Mouse (Mus musculus) right cerebral cortex, postnatal 25 days (tissue): ENCODE results near the gene Slc17a7.
A peak's percentile ranks its signal among the peaks of the same experiment; 100 is the strongest.

Experiments
- DNase-seq: peaks from one replicate; pipeline ENCODE4 v3.0.0; 2022

The Slc17a7 gene

GRCm38 (mm10) chr7:45179469-45179868, 15.7 kb downstream of the Slc17a7 start, which contains the start of gene Gfy:
Gene Gfy, minus strand, starts transcription at chr7:45179569.
- DNase-seq = no peak

- DNase-seq = no peak
Observed at GRCm38 (mm10) chr7:45180896-45181477, 17.2 kb downstream of the Slc17a7 start, which contains the start of gene Pth2. Gene Pth2, plus strand, starts transcription at chr7:45180995.

GRCm38 (mm10) chr7:45181540-45181939, 17.8 kb downstream of the Slc17a7 start:
- no peak for DNase-seq

GRCm38 (mm10) chr7:45182199-45182601, 18.5 kb downstream of the Slc17a7 start:
- peak; percentile 85 for DNase-seq

GRCm38 (mm10) chr7:45182606-45183005, 18.9 kb downstream of the Slc17a7 start:
- DNase-seq = no peak

GRCm38 (mm10) chr7:45183672-45184071, 19.9 kb downstream of the Slc17a7 start:
- DNase-seq = no peak

GRCm38 (mm10) chr7:45185921-45186320, 22.2 kb downstream of the Slc17a7 start:
- no peak for DNase-seq

GRCm38 (mm10) chr7:45189600-45189999, 25.9 kb downstream of the Slc17a7 start:
- peak; percentile 65 for DNase-seq

GRCm38 (mm10) chr7:45190186-45190585, 26.4 kb downstream of the Slc17a7 start:
- no peak for DNase-seq

- no peak for DNase-seq
Observed at GRCm38 (mm10) chr7:45191161-45191560, 27.4 kb downstream of the Slc17a7 start.

GRCm38 (mm10) chr7:45191803-45192363, 28.1 kb downstream of the Slc17a7 start:
- DNase-seq = no peak

GRCm38 (mm10) chr7:45192585-45193310, 29.0 kb downstream of the Slc17a7 start:
- no peak for DNase-seq

- no peak for DNase-seq
Observed at GRCm38 (mm10) chr7:45193406-45193805, 29.7 kb downstream of the Slc17a7 start.

GRCm38 (mm10) chr7:45193871-45194785, 30.4 kb downstream of the Slc17a7 start:
- no peak for DNase-seq

GRCm38 (mm10) chr7:45195341-45196175, 31.8 kb downstream of the Slc17a7 start:
- no peak for DNase-seq

GRCm38 (mm10) chr7:45196176-45196535, 32.4 kb downstream of the Slc17a7 start:
- DNase-seq = no peak

GRCm38 (mm10) chr7:45196994-45197393, 33.2 kb downstream of the Slc17a7 start:
- DNase-seq = no peak

- DNase-seq = peak; percentile 68
Observed at GRCm38 (mm10) chr7:45198435-45198834, 34.7 kb downstream of the Slc17a7 start.

GRCm38 (mm10) chr7:45198961-45199360, 35.2 kb downstream of the Slc17a7 start:
- DNase-seq = peak; percentile 48

- no peak for DNase-seq
Observed at GRCm38 (mm10) chr7:45202654-45203053, 38.9 kb downstream of the Slc17a7 start.

- DNase-seq = peak; percentile 90
Observed at GRCm38 (mm10) chr7:45204380-45205143, 40.8 kb downstream of the Slc17a7 start, which contains the start of gene Ccdc155. Gene Ccdc155, minus strand, starts transcription at chr7:45204892.
